Mouse (Mus musculus) CD4-positive, CD25-positive, alpha-beta regulatory T cell, adult 4 months (primary cell): ENCODE measurements around the gene Plxna4. TPM values are rescaled to one million over a fixed set of nuclear protein-coding genes. Genes with fewer than 3 reads are reported as not detected.

Source experiments
- ATAC-seq: one replicate; pipeline ENCODE4 v1.8.0; 2017
- polyA plus RNA-seq, 2 experiments: library from polyadenylated mRNA; unstranded; fragments of 100-300 nt; shearing (Covaris generic); gene quantifications; one replicate each; pipeline ENCODE4 v1.2.1; 2017

Gene Plxna4
- polyA plus RNA-seq, 2 experiments from 2014 or later: 0.12 TPM; not detected in 1

- ATAC-seq: no peak
These were observed 189.7 kb downstream of the Plxna4 start for GRCm38 (mm10) chr6:32398261-32398660.

- ATAC-seq: no peak
These were observed 190.8 kb downstream of the Plxna4 start for GRCm38 (mm10) chr6:32397133-32397730.

GRCm38 (mm10) chr6:32395415-32395814 lies 192.6 kb downstream of the Plxna4 start:
- ATAC-seq: no peak

GRCm38 (mm10) chr6:32392262-32392661 lies 195.7 kb downstream of the Plxna4 start:
- ATAC-seq: no peak

- no peak for ATAC-seq
These were observed 199.7 kb downstream of the Plxna4 start for GRCm38 (mm10) chr6:32388276-32388675.

GRCm38 (mm10) chr6:32386915-32387314 lies 201.1 kb downstream of the Plxna4 start:
- no peak for ATAC-seq

GRCm38 (mm10) chr6:32384937-32385336 lies 203.1 kb downstream of the Plxna4 start:
- no peak for ATAC-seq

GRCm38 (mm10) chr6:32384423-32384822 lies 203.6 kb downstream of the Plxna4 start:
- no peak for ATAC-seq

- no peak for ATAC-seq
These were observed 206.5 kb downstream of the Plxna4 start for GRCm38 (mm10) chr6:32381516-32381915.

GRCm38 (mm10) chr6:32377181-32377580 lies 210.8 kb downstream of the Plxna4 start:
- no peak for ATAC-seq

- no peak for ATAC-seq
These were observed 214.0 kb downstream of the Plxna4 start for GRCm38 (mm10) chr6:32373931-32374361.

GRCm38 (mm10) chr6:32369092-32369491 lies 218.9 kb downstream of the Plxna4 start:
- ATAC-seq: no peak

- no peak for ATAC-seq
These were observed 219.6 kb downstream of the Plxna4 start for GRCm38 (mm10) chr6:32368408-32368807.

- no peak for ATAC-seq
These were observed 223.1 kb downstream of the Plxna4 start for GRCm38 (mm10) chr6:32364933-32365332.

GRCm38 (mm10) chr6:32363489-32364068 lies 224.4 kb downstream of the Plxna4 start:
- no peak for ATAC-seq

GRCm38 (mm10) chr6:32362421-32362820 lies 225.6 kb downstream of the Plxna4 start:
- no peak for ATAC-seq

- ATAC-seq: no peak
These were observed 228.3 kb downstream of the Plxna4 start for GRCm38 (mm10) chr6:32359675-32360074.

- ATAC-seq: no peak
These were observed 230.5 kb downstream of the Plxna4 start for GRCm38 (mm10) chr6:32357497-32357896.

- ATAC-seq: no peak
These were observed 232.4 kb downstream of the Plxna4 start for GRCm38 (mm10) chr6:32355559-32355958.

GRCm38 (mm10) chr6:32348996-32349395 lies 239.0 kb downstream of the Plxna4 start:
- ATAC-seq: no peak

GRCm38 (mm10) chr6:32348126-32348525 lies 239.9 kb downstream of the Plxna4 start:
- no peak for ATAC-seq

- ATAC-seq: no peak
These were observed 242.0 kb downstream of the Plxna4 start for GRCm38 (mm10) chr6:32346015-32346414.

- no peak for ATAC-seq
These were observed 245.3 kb downstream of the Plxna4 start for GRCm38 (mm10) chr6:32342727-32343126.

- no peak for ATAC-seq
These were observed 245.7 kb downstream of the Plxna4 start for GRCm38 (mm10) chr6:32342272-32342671.
